Mouse (Mus musculus) myocyte (in vitro differentiated cells): ENCODE measurements around the gene Trnau1ap.

Source experiments
- CEBPB ChIP-seq: IDR thresholded peaks from 2 replicates; pipeline ENCODE4 v1.6.1; 2011; ENCODE audit warnings: mild to moderate bottlenecking, moderate library complexity; ENCODE audit not compliant: poor library complexity, insufficient read depth, severe bottlenecking
- E2F4 ChIP-seq: IDR thresholded peaks from one replicate; pipeline ENCODE4 v1.6.1; 2011; ENCODE audit warnings: mild to moderate bottlenecking, control low read depth, moderate library complexity; ENCODE audit not compliant: insufficient read depth
- MAX ChIP-seq: IDR thresholded peaks from one replicate; pipeline ENCODE4 v1.6.1; 2011; ENCODE audit warnings: low read depth, mild to moderate bottlenecking, control low read depth
- MYOG ChIP-seq, 3 experiments: IDR thresholded peaks; one replicate each; pipeline ENCODE4 v1.6.1; 2011; ENCODE audit warnings: control low read depth in 2 of 3, low read depth in 2 of 3, mild to moderate bottlenecking in 2 of 3; ENCODE audit not compliant: insufficient read length in 2 of 3, control insufficient read depth in 1 of 3, insufficient read depth in 1 of 3
- POLR2A ChIP-seq: IDR thresholded peaks from one replicate; pipeline ENCODE4 v1.6.1; 2011; ENCODE audit warnings: low read depth, mild to moderate bottlenecking, control low read depth, moderate library complexity; ENCODE audit not compliant: insufficient read length
- POLR2AphosphoS2 ChIP-seq: IDR thresholded peaks from one replicate; pipeline ENCODE4 v1.6.1; 2011; ENCODE audit warnings: low read depth, control low read depth; ENCODE audit not compliant: insufficient read length
- REST ChIP-seq: IDR thresholded peaks from one replicate; pipeline ENCODE4 v1.6.1; 2011; ENCODE audit warnings: mild to moderate bottlenecking, control low read depth, moderate library complexity; ENCODE audit not compliant: insufficient read depth, insufficient read length
- TCF12 ChIP-seq: IDR thresholded peaks from one replicate; pipeline ENCODE4 v1.6.1; 2011; ENCODE audit warnings: mild to moderate bottlenecking, control low read depth; ENCODE audit not compliant: poor library complexity, insufficient read depth, severe bottlenecking
- USF1 ChIP-seq: IDR thresholded peaks from one replicate; pipeline ENCODE4 v1.6.1; 2011; ENCODE audit warnings: low read depth, mild to moderate bottlenecking, control low read depth, moderate library complexity

- TF ChIP-seq POLR2A (no peak), E2F4 (no peak), CEBPB (no peak), USF1 (no peak), MAX (no peak), MYOG (IDR thresholded peaks at IDR 0.05; ENCODE audit: control insufficient read depth in 1 of 3, insufficient read depth in 1 of 3, insufficient read length in 2 of 3, low read depth in 2 of 3) (no peak), TCF12 (no peak), POLR2AphosphoS2 (no peak), REST (no peak)
These were observed 18.1 kb downstream of the Trnau1ap start for GRCm38 (mm10) chr4:132311209-132311608.
